Mouse (Mus musculus) left cerebral cortex, adult 6 months (tissue): Measurements from ENCODE around the gene Tango6. TPM values are rescaled to one million over a fixed set of nuclear protein-coding genes. Genes with fewer than 3 reads are reported as not detected.

Source experiments
- long read RNA-seq, 2 experiments: library from polyadenylated mRNA; unstranded; transcript quantifications; one replicate each; pipeline ENCODE4 v2.0.0; 2019 to 2020
- polyA plus RNA-seq: library from polyadenylated mRNA; unstranded; fragments of <200 nt; fragmentation: Nextera tagmentation; gene quantifications from 2 replicates; pipeline ENCODE4 v1.2.3, GENCODE M21; 2021

Gene Tango6
- 1.4 and 1.7 TPM in 2 replicates for polyA plus RNA-seq
- long read RNA-seq, experiment 1, full-length matches to known transcripts = 15 of 23 reads
- long read RNA-seq, experiment 1, partial matches to known transcripts = 3 of 23 reads
- long read RNA-seq, experiment 1, other reads (novel, unspliced or antisense) = 5 of 23 reads
- long read RNA-seq, experiment 2, full-length matches to known transcripts = 1 of 8 reads
- long read RNA-seq, experiment 2, partial matches to known transcripts = 3 of 8 reads
- long read RNA-seq, experiment 2, other reads (novel, unspliced or antisense) = 4 of 8 reads

DNA sequence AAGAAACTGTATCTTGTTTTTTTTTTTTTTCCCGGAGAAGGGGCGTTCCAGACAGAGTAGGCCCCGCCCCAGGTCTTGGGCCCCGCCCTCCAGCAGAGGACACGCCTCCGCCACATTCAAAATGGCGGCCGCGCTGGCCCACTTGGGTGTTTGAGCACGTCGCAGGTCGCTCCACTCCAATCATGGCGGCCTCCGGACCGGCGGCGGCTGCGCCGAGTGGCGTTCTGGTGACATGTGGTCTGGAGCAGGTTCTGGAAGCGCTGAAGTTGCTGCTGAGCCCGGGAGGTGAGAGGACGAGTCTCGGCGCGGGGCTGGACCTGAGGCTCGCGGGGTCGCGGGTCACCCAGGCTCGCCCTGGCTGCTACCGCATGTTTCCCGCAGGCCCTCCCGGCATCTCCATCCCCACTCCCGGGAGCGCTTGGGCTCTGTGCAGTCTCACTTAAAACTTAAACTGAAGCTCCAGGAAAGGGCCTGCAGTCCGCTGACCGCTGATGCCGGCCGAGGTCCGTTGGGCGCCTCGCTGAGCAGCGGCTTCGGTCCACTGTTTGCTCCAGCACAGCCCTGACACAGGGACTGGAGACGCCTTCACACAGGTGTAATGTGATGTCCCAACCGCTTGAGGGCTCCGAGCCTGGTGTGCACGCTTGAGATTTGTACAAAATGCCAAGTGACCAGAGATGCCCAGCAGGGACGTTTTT, at the start of gene Tango6:
TSS of gene Tango6 (plus strand) at position 98 of the 698 bp plus-strand sequence.

GRCm38 (mm10) chr8:106870051-106870450, 187.2 kb downstream of the Tango6 start, which contains the start of gene Has3:
TSS of gene Has3 (plus strand) at chr8:106870242.

GRCm38 (mm10) chr8:106893481-106894156, 210.8 kb downstream of the Tango6 start, which contains the start of gene Utp4:
TSS of gene Utp4 (plus strand) at chr8:106893636.

Other genes starting within 250 kb of the Tango6 start
- gene 6030452D12Rik, start 182.5 kb upstream of the Tango6 start, polyA plus RNA-seq = not detected in 2 replicates
- 0.09 TPM in 1 of 2 replicates, not detected in the other for gene Cdh3, start 172.2 kb upstream of the Tango6 start, polyA plus RNA-seq
- gene Gm10073, start 109.6 kb upstream of the Tango6 start, polyA plus RNA-seq = 11.2 and 11.4 TPM in 2 replicates
- gene Cdh1, start 79.7 kb upstream of the Tango6 start, polyA plus RNA-seq = 0.44 and 0.51 TPM in 2 replicates
- gene Has3, start 187.2 kb downstream of the Tango6 start, polyA plus RNA-seq = 0.07 and 0.26 TPM in 2 replicates
- 20.1 and 20.9 TPM in 2 replicates for gene Utp4, start 210.6 kb downstream of the Tango6 start, polyA plus RNA-seq